Mouse (Mus musculus) hindbrain, postnatal 0 days (tissue): ENCODE measurements around the gene C1qtnf7. TPM values are rescaled to one million over a fixed set of nuclear protein-coding genes. Genes with fewer than 3 reads are reported as not detected.
A peak's percentile ranks its signal among the peaks of the same experiment; 100 is the strongest.

Experiments used
- ATAC-seq: fragments of 200-750 bp; cut with Nextera tagmentation; 2 replicates; pipeline ENCODE4 v1.8.0; 2017; ENCODE audit warnings: mild to moderate bottlenecking, moderate TSS enrichment, moderate library complexity
- DNase-seq: peaks from one replicate; pipeline ENCODE4 v3.0.0-alpha.2; 2015; ENCODE audit warnings: low spot score
- H3K27ac ChIP-seq: fragments of 300-500 bp; sonication (generic); 2 replicates; pipeline ENCODE4 v1.5.1; 2014; ENCODE audit warnings: mild to moderate bottlenecking
- H3K27me3 ChIP-seq: fragments of 300-500 bp; sonication (generic); 2 replicates; pipeline ENCODE4 v1.6.1; 2014; ENCODE audit warnings: low read length, mixed read lengths; ENCODE audit not compliant: insufficient read depth
- H3K36me3 ChIP-seq: fragments of 300-500 bp; sonication (generic); 2 replicates; pipeline ENCODE4 v1.6.1; 2014; ENCODE audit warnings: low read length, mixed read lengths; ENCODE audit not compliant: insufficient read depth
- H3K4me1 ChIP-seq: fragments of 300-500 bp; sonication (generic); 2 replicates; pipeline ENCODE4 v1.6.1; 2014; ENCODE audit warnings: antibody characterized with exemption, low read length, mixed read lengths; ENCODE audit not compliant: insufficient read depth
- H3K4me2 ChIP-seq: fragments of 300-500 bp; sonication (generic); 2 replicates; pipeline ENCODE4 v1.6.1; 2014; ENCODE audit warnings: low read depth, mild to moderate bottlenecking, low read length, moderate library complexity, mixed read lengths
- H3K4me3 ChIP-seq: fragments of 300-500 bp; sonication (generic); 2 replicates; pipeline ENCODE4 v1.5.1; 2014; ENCODE audit warnings: low read length
- H3K9ac ChIP-seq: fragments of 300-500 bp; sonication (generic); replicated peaks from 2 replicates; pipeline ENCODE4 v1.6.1; 2014; ENCODE audit warnings: mild to moderate bottlenecking, low read length, moderate library complexity, mixed read lengths
- H3K9me3 ChIP-seq: fragments of 300-500 bp; sonication (generic); 2 replicates; pipeline ENCODE4 v1.6.1; 2016; ENCODE audit warnings: low read length, mixed read lengths
- CTCF ChIP-seq: IDR thresholded peaks from 2 replicates; pipeline ENCODE4 v1.5.1; 2016; ENCODE audit warnings: antibody characterized with exemption, control low read depth, low read depth
- WGBS: fragments of 180-500 bp; shearing (Covaris S2); extraction: QIAGEN DNeasy Blood & Tissue Kit; methylation state at CpG from one replicate; pipeline ENCODE4 v1.1.7; 2014; 5-methylcytosine and 5-hydroxymethylcytosine counted together
- polyA plus RNA-seq: library from polyadenylated mRNA; unstranded; fragments of >200 nt; fragmentation: Nextera tagmentation; extraction: Ambion mirVana; gene quantifications from 2 replicates; pipeline ENCODE4 v1.2.1, GENCODE M21; 2015
- total RNA-seq: library from RNA; depleted of rRNA; stranded (reverse); fragments of >200 nt; gene quantifications from 2 replicates; pipeline ENCODE4 v1.2.3, GENCODE M21; 2014

C1qtnf7 gene
- total and polyA plus RNA-seq, 2 experiments from 2014 or later, result 0.52 to 1.3 TPM

DNA sequence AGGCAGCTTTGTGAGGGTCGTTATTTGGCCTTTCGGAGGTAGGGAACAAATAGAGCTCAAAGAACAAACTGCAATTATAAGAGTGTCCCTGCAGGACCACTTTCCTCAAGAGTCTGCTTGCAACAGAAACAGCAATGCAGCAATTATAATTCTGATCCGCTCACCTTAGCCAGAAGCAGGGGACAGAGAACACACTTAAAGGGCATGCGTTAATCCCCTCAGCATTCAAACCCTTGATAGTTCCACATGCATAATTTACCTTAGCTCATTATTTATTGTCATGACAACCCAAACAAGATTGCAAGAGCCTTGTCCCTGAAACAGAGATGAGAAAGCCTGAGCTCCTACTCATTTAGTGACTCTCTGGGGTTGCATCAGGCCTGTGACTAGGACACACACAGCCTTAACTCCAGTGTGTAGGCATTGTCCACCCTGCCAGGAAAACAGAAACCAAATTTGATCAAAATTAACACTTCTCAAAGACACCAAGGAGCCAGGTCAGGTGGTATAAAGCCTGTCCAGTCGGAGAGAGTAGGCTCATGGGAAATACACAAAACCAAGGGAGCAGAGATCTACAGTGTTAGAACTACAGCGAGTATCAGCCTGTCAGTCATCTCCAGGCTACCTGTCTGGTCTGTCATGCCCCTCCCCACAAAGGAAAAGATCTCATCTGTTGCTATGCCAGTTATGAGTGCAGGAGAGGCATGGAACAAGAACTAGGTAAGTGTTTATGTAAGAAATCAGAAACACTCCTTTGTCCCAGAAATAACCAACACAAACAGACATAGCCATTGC, 68.2 kb downstream of the C1qtnf7 start:
- TF ChIP-seq CTCF, result no peak
- H3K4me1 ChIP-seq, result no peaks in the 10 kb centered on the region
- no peaks in the 10 kb centered on the region for H3K27me3 ChIP-seq
- H3K4me3 ChIP-seq, result no peak overlapping the region
- 74% methylated on average over 6 of the region's 6 CpGs for WGBS
- peak; percentile 45; the same call in 1 of the 2 replicates for ATAC-seq
- no peak overlapping the region for H3K27ac ChIP-seq
- DNase-seq, result no peak
- H3K9me3 ChIP-seq, result no peaks in the 10 kb centered on the region
- H3K4me2 ChIP-seq, result no peak overlapping the region
- H3K36me3 ChIP-seq, result no peaks in the 10 kb centered on the region
- no peak overlapping the region for H3K9ac ChIP-seq

DNA sequence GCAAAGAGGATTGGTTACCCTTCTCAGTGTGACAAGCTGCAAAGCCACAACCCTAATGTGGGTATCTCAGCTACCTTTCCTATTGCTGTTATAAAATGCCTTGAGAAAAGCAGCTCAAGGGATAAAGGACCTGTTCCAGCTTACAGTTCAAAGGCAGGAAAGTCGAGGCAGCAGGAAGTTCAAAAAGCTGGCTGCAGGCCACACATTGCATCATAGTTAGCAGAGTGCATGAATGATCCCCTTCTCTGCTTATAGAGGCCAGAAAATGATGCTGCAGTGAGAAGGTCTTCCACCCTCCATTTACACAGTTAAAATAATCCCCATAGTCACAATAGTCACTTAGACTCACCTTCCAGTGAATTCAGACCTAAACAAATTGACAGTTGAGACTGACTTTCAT, 69.1 kb downstream of the C1qtnf7 start:
- 37% methylated on average over 1 of the region's 1 CpGs for WGBS
- no peak overlapping the region for H3K9ac ChIP-seq

DNA sequence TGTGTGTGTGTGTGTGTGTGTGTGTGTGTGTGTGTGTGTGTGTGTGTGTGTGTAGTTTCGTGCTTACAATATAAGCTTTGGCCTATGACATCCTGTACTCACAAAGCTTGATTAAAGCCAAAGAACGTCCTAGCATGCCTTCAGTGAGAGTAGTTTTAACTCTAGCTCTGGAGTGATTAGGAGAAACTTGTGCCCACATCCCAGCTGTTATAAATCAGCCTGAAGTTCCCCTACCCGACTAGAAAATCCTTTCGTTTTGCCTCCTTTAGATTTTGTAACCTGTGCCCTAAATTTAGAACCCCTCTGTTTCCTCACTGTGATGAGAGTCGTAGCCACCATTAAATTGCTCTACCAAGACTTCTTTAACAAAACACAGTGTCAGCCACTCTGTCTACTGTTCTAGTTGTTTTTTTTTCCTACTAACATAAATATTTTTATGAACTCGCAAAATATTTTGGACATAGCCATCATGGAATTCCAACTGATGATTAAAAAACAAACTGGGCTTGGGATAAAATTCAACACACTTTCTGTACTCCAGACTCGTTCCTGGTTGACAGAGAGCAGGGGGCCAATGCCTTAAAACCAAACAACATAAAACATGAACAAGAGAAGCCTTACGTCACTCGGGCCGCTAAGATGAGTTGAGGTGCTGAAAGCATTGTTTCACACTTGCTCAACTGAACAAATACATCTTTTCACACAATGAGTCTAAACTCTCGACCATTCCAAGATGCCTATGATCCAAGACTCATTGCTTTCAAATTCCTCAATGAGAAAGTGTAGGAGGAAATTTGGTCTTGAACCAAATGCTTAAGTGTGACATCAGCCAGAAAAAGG, 70.3 kb downstream of the C1qtnf7 start:
- no peak for ATAC-seq
- H3K36me3 ChIP-seq, result no peaks in the 10 kb centered on the region
- TF ChIP-seq CTCF, result no peak
- no peaks in the 10 kb centered on the region for H3K27me3 ChIP-seq
- no peaks in the 10 kb centered on the region for H3K4me1 ChIP-seq
- no peak overlapping the region for H3K27ac ChIP-seq
- no peak overlapping the region for H3K4me3 ChIP-seq
- no peak overlapping the region for H3K4me2 ChIP-seq
- H3K9me3 ChIP-seq, result no peaks in the 10 kb centered on the region
- H3K9ac ChIP-seq, result no peak overlapping the region
- no peak for DNase-seq
- 72% methylated on average over 11 of the region's 11 CpGs for WGBS

More for the DNA sequence above, 69.1 kb downstream of the C1qtnf7 start:
- Histone ChIP-seq H3K27ac (no peak overlapping the region), H3K4me2 (no peak overlapping the region), H3K27me3 (no peaks in the 10 kb centered on the region), H3K36me3 (no peaks in the 10 kb centered on the region), H3K4me3 (no peak overlapping the region), H3K4me1 (no peaks in the 10 kb centered on the region), H3K9me3 (no peaks in the 10 kb centered on the region)
- ATAC-seq, result no peak
- TF ChIP-seq CTCF, result no peak
- no peak for DNase-seq

- no peak for TF ChIP-seq CTCF
- no peak overlapping the region for H3K27ac ChIP-seq
- no peaks in the 10 kb centered on the region for H3K27me3 ChIP-seq
- H3K9me3 ChIP-seq, result no peaks in the 10 kb centered on the region
- ATAC-seq (peak; percentile 34; the same call in 1 of the 2 replicates), DNase-seq (no peak)
- no peaks in the 10 kb centered on the region for H3K36me3 ChIP-seq
- no peaks in the 10 kb centered on the region for H3K4me1 ChIP-seq
- H3K9ac ChIP-seq, result no peak overlapping the region
- no peak overlapping the region for H3K4me2 ChIP-seq
- 73% methylated on average over 5 of the region's 5 CpGs for WGBS
- no peak overlapping the region for H3K4me3 ChIP-seq
Observed at GRCm38 (mm10) chr5:43588791-43589439, 73.6 kb downstream of the C1qtnf7 start.

DNA sequence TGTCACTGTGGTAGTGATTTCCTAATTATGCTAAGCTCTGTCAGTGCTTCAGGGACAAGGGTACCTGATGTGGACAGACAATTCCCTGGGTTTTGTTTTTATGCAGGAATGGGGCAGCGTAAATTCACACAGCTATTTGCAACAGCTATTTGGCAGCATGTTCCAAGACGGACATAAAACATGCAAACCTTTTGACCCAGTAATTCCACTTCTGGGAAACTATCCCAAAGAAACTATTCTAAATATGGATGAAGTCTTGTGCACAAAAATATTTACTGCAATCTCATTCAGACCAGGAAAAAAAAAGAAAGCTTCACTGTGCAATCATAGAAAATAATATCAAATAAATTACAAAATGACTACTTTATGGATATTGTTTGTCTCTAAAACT, 74.1 kb downstream of the C1qtnf7 start:
- 47% methylated on average over 2 of the region's 2 CpGs for WGBS
- no peak overlapping the region for H3K27ac ChIP-seq
- DNase-seq, result no peak
- no peaks in the 10 kb centered on the region for H3K9me3 ChIP-seq
- no peak for TF ChIP-seq CTCF
- no peak for ATAC-seq
- H3K4me3 ChIP-seq, result no peak overlapping the region
- no peak overlapping the region for H3K4me2 ChIP-seq
- no peaks in the 10 kb centered on the region for H3K4me1 ChIP-seq
- no peaks in the 10 kb centered on the region for H3K27me3 ChIP-seq
- H3K36me3 ChIP-seq, result no peaks in the 10 kb centered on the region
- H3K9ac ChIP-seq, result no peak overlapping the region

DNA sequence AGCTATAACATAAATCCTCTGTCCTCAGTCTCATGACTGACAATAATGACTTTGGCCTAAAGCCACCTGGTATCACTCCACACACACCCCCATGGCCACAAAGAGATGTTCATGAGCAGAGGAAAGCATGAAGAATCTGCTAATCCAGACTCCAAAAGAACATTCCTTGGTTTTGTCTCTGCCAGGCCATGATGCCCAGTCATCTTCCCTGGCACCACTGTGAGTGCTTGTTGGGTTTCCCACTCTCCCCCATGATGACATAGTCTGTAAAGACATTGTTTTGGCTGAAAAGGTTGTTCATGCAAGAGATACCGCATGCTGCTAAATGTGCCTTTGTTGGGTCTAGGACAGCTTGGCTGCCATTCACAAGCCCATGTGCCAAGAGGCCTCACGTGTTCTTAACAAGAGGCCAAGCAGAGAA, 75.0 kb downstream of the C1qtnf7 start:
- Histone ChIP-seq H3K27me3 (no peaks in the 10 kb centered on the region), H3K36me3 (no peaks in the 10 kb centered on the region), H3K4me3 (no peak overlapping the region), H3K4me2 (no peak overlapping the region), H3K4me1 (no peaks in the 10 kb centered on the region), H3K9ac (no peak overlapping the region), H3K27ac (no peak overlapping the region), H3K9me3 (no peaks in the 10 kb centered on the region)
- DNase-seq, result peak; percentile 53
- ATAC-seq, result peak; percentile 83
- 55% methylated on average over 2 of the region's 2 CpGs for WGBS
- TF ChIP-seq CTCF, result no peak
